Mouse (Mus musculus): Measurements from ENCODE around the gene Ccpg1. TPM values are rescaled to one million over a fixed set of nuclear protein-coding genes. Genes with fewer than 3 reads are reported as not detected.

Ccpg1 gene
- 23.3 and 24.8 TPM in 2 replicates for polyA plus RNA-seq (2015; fragmentation: Nextera tagmentation; extraction: Ambion mirVana)

GRCm38 (mm10) chr9:72985250-72986220 is at the start of gene Ccpg1, which contains the start of gene Ccpg1os:
Ccpg1 (plus strand) TSS chr9:72985429.
Ccpg1os (minus strand) TSS chr9:72985382.

GRCm38 (mm10) chr9:72958521-72959450 is 26.4 kb upstream of the Ccpg1 start, which contains the start of the genes Dyx1c1 and Gm44503:
Dyx1c1 (plus strand) TSS chr9:72958785.
Gm44503 (plus strand) TSS chr9:72958852.

GRCm38 (mm10) chr9:73040080-73040479 is 54.9 kb downstream of the Ccpg1 start, which contains the start of gene Pigb:
Pigb (minus strand) TSS chr9:73040378.

DNA sequence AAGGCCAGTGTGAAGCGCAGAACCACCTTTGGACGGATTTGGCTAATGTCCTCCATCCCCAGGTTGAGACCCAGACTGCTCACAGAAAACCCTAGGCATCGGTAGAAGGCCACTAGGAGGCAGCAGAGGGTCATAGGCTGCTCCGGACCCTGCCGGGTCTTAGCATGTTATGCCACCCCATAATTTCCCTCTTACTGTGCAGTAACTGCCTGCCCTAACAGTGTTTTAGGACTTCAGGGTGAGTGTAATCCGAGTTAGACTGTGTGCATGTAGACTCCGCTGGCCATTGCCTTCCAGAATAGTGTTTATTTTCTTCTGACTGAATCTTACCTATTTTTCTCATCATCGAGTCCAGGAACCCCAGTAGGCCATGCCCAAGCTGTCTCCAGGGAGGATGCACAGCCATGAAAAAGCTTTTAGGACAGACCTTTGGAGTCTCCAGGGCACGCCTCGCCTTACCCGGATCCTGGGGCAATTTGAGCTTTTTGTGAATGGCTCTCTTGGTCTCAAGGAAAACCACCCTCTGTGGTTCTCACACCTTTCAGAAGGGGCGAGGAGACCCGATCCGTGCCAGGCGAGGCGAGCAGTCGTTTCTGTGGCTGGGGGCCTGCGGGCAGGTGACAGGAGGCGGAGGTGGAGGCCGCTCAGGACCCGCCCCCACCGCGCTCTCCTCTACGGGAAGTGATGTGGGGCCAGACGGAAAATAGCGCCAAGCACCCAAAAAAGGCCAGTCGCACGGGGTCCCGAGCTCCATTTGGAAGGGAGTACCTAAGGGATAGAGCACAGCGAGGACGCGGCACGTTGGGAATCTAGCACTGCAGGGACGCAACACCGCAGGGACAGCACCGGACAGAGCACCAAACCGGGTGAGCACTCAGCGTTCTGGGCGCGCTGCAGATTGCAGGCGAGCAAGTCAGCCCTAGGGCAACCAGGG is 59.2 kb downstream of the Ccpg1 start, which contains the start of gene Rab27a:
Rab27a (plus strand) TSS at position 709 of the 934 bp plus-strand sequence.

Small RNAs within 50 kb of the gene (microRNA-seq; reads per million reads assigned to microRNA genes)
- not detected for gene Gm27353

Other genes starting within 250 kb of the Ccpg1 start
- gene Prtg, start 178.6 kb upstream of the Ccpg1 start, polyA plus RNA-seq (2015; fragmentation: Nextera tagmentation; extraction: Ambion mirVana) = 0.02 and 0.05 TPM in 2 replicates
- gene Pygo1, start 59.8 kb upstream of the Ccpg1 start, polyA plus RNA-seq (2015; fragmentation: Nextera tagmentation; extraction: Ambion mirVana) = 0.90 and 1.0 TPM in 2 replicates
- gene Dyx1c1, start 26.6 kb upstream of the Ccpg1 start, polyA plus RNA-seq (2015; fragmentation: Nextera tagmentation; extraction: Ambion mirVana) = 0.53 and 0.75 TPM in 2 replicates
- gene Gm44503, start 26.6 kb upstream of the Ccpg1 start, polyA plus RNA-seq (2015; fragmentation: Nextera tagmentation; extraction: Ambion mirVana) = not detected in 2 replicates
- gene Ccpg1os, start within 50 bp of the Ccpg1 start, polyA plus RNA-seq (2015; fragmentation: Nextera tagmentation; extraction: Ambion mirVana) = 16.3 and 17.7 TPM in 2 replicates
- gene Pigb, start 54.9 kb downstream of the Ccpg1 start, polyA plus RNA-seq (2015; fragmentation: Nextera tagmentation; extraction: Ambion mirVana) = 5.1 and 5.8 TPM in 2 replicates
- 15.3 and 17.4 TPM in 2 replicates for gene Rab27a, start 59.4 kb downstream of the Ccpg1 start, polyA plus RNA-seq (2015; fragmentation: Nextera tagmentation; extraction: Ambion mirVana)
- not detected in 2 replicates for gene Khdc3, start 116.4 kb downstream of the Ccpg1 start, polyA plus RNA-seq (2015; fragmentation: Nextera tagmentation; extraction: Ambion mirVana)
- not detected in 2 replicates for gene Gm20509, start 117.0 kb downstream of the Ccpg1 start, polyA plus RNA-seq (2015; fragmentation: Nextera tagmentation; extraction: Ambion mirVana)
- 54.4 and 58.8 TPM in 2 replicates for gene Rsl24d1, start 128.0 kb downstream of the Ccpg1 start, polyA plus RNA-seq (2015; fragmentation: Nextera tagmentation; extraction: Ambion mirVana)